Mouse (Mus musculus) kidney, adult 9 months (tissue): ENCODE data around the gene 1700011L22Rik.

Source experiments
- DNase-seq: peaks from one replicate; pipeline ENCODE4 v3.0.0; 2022

Gene 1700011L22Rik

DNA sequence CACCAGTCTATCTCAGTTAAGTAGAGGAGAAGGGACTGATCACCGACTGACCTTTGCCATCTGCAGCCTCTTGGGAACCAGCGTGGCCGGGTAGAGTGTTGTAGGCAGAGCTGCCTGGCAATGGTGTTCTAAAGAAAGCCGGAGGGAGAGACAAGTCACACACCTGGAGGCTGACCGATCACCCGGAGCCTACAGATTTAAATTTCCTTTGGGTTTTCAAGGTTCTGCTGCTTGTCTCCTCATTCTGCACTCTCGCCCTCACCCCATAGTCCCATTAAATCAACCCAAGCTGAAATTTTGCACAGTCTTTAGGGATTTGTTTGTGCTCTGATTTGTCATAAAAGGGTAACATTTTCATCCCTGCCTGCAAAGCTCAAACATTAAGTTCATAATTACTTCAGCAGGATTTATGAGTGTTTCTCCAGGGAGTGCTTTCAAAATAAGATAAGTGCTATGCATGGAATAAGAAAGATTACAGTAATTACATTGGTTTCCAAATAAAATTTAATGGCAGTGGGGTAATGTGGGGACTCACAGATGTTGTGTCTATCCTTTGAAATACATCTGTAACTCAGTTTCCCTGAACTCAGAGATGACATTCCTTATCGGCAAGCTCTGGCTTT, 19.0 kb downstream of the 1700011L22Rik start:
- no peak for DNase-seq

DNA sequence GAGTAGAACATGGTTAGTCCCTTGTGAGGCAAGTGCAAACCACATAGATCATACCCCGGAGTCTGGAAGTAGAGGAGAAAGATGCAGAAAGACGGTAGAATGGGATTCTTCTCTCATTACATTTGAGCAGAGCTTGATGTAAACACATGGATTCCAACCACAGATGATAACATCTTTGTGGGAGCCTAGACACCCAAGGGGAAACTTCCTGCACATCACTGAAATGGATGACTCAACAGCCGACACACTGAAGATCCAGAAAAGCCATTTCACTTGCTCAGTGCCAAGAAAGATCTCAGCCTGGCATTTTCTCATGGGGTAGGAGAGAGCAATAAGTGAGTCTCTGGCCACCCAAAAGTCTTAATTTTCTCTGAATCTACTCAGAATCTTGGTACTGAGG, 20.5 kb downstream of the 1700011L22Rik start:
- no peak for DNase-seq

- no peak for DNase-seq
These were observed 21.2 kb downstream of the 1700011L22Rik start for GRCm38 (mm10) chr8:79227194-79227593.

DNA sequence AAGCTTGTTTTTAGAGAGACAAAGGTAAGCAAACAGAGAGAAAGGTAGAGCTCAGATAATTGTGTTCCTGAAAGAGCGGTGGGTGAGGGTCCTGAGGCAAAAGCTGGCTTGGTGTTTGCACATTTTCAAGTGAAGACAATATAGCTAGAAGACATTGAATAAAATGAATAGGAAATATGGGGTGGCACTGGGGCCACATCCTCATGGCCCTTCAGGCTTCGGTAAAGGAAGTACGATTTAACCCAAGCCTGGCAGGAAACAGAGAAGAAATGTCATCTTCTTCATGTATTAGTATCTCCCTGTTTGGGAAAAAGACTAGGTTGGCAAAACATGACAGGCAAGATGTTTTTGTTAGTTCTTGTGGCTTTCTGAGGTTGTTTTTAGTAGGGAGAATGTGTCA, 22.3 kb downstream of the 1700011L22Rik start:
- no peak for DNase-seq

GRCm38 (mm10) chr8:79225586-79225985, 22.8 kb downstream of the 1700011L22Rik start:
- no peak for DNase-seq

DNA sequence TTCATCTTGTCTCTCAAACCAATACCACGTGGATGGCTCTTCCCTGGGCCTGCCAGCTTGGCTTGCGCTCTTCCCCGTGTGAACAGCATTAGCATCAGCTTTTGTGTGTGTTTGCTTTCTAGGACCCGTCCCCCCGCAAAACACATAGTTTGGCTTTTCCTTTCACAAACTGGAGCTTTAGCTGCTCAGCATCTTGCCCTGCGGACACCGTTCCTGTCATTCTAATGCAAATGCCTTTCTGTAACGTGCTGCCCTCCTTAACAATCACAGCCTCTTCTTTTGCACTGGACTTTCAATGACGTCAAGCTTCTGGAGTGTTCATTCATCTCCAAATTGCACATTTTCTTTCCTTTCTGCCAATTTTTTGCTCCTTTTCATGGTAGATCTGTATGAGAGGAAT, 24.0 kb downstream of the 1700011L22Rik start:
- DNase-seq = no peak

- DNase-seq = no peak
These were observed 25.6 kb downstream of the 1700011L22Rik start for GRCm38 (mm10) chr8:79222752-79223141.

DNA sequence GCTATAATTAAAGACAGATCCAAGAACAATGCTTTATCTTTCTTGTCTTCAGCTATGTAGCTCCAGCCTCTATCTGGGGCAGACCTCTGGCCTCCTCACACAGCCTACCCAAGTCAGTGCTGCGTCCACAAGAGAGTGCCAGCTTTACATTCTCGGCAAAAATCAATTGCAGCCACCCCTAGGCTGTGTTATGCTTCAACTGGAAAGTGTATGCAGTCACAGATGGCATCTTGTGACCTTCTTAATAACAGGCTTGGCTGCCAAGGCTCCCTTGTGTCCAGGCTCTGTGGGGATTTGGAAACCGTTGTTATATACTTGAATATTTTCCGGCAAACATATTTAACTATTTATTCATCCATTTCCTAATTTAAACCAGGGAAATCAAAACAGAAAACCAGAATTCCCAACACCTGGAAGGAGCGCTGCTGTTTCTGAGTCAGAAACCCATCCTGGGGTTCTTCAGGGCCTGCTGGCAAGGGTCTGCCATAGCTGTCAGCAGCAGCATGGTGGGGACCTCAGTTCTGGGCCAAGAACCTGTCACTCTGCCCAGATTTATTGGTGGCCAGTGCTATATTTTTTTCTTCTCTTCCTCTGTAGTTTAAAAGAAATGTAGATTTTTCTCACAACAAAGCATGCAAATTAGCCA, 26.1 kb downstream of the 1700011L22Rik start:
- DNase-seq = no peak

DNA sequence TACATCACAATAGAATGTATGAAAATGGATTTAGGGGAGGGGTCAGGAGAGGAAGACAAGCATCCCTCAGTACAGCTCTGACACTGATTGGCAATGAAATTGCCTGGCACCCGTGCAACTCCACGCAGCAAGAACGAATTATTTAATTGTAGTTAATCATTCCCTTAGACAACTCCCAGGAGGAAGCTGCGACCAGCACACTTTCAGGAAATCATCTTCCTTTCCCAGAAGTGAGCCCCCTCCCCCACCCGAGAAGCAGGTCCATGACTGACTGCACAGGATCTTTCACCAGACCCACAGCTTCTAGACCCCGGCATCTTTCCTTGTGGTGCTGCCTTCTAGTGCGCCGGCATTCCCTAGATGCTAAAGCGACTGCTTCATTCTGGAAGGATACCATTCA, 36.7 kb downstream of the 1700011L22Rik start:
- no peak for DNase-seq

- DNase-seq = no peak
These were observed 38.6 kb downstream of the 1700011L22Rik start for GRCm38 (mm10) chr8:79209641-79210358.

DNA sequence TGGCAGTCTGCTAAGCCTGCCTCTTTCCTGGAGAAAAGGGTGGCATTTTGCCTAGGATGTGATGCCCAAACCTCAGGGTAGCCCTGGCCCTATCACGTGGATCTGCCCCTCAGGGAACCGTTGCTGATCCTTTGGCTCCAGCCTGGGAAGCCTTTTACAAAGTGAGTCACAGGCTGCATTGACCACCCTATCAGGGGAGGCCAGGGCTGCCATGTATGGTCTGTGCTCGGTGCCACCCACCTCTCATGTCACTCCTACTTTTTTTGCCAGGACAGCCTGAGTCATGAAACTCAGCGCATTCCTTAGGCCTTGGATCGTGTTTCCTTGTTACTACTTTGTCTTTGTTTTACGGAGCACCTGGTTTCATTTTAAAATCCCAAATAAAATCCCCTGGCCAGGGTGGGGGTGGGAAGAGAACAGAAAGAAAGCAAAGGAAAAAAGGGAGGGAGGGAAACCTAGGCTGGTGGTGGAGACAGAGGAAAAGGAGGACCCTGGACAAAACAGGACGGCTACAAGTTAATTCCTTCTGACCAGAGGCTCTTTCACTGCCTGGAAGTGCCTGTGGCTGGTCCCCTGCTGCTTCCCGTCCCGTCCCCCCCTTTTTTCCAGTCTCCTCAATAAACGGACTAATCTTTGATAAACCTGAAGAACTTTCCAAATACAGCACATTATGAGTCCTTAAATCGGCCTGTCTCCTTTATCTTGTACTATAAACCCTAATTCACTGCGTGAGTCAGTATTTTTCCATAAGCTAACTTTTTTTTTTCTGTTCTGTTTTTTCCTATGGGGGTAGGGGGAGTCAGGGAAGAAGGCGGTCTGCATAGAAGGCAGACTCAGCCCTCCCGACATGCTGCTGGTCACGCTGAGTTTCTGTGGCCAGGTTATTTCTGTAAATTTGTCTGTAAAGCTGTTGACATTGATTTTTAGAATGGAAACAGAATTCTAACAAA, 39.4 kb downstream of the 1700011L22Rik start:
- DNase-seq = peak; percentile 25

- no peak for DNase-seq
These were observed 40.2 kb downstream of the 1700011L22Rik start for GRCm38 (mm10) chr8:79208181-79208580.

- peak; percentile 22 for DNase-seq
These were observed 41.5 kb downstream of the 1700011L22Rik start for GRCm38 (mm10) chr8:79206895-79207294.

GRCm38 (mm10) chr8:79201446-79202147, 46.8 kb downstream of the 1700011L22Rik start:
- no peak for DNase-seq

GRCm38 (mm10) chr8:79198675-79199074, 49.7 kb downstream of the 1700011L22Rik start:
- no peak for DNase-seq

- DNase-seq = no peak
These were observed 51.9 kb downstream of the 1700011L22Rik start for GRCm38 (mm10) chr8:79196481-79196880.

DNA sequence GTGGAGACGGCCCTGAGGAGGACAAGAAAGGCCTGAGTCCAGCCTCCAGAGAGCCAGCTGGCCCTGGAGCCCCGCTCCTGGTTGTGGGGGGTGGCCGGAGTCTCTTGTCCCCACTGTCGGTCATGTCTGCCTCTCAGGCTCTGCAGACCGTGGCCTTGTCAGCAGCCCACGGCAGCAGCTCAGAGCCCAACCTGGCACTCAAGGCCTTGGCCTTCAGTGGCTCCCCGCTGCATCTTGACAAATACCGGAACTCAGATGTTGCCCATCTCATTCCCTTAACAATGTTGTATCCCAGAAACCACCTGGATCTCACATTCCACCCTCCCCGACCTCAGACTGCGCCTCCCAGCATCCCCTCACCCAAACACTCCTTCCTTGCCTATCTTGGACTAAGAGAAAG, 58.3 kb downstream of the 1700011L22Rik start:
- DNase-seq = no peak

DNA sequence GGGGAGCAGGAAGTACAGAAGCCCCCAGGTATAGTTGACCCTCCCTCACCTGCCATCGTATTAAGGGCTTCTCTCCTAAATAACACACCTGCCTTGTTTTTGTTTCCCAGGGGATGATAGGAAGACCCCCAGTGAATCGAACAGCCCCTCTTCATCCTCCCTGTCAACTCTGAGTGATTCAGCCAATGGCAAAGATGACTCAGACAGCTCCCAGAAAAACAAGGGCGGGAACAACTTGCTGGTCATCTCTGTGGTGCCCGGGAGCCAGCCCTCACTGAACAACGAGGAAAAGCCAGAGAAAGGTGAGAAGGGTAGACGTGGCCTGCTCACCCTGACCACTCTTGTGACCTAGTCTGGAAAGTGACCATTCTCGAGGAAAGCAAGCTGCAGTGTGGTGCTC, 62.9 kb downstream of the 1700011L22Rik start:
- DNase-seq = no peak

DNA sequence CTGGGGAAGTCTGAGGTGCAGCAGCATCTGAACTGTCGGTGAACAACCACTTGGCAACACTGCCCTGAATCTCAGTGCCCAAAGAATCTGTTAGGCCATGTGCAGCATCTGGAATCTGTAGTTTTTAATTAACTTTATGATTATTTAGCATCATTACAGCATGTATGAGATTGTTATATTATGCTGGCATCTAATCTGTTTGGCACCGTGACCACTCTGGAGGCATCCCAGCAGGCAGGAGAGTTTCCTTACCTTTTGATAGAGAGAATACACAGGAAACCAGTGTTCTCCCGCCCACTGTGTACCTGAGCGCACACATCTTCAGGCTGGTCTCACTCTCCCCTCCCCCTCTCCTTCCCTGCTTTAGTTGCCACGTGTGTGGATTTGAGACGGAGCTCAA, 68.7 kb downstream of the 1700011L22Rik start:
- DNase-seq = no peak

- no peak for DNase-seq
These were observed 72.4 kb downstream of the 1700011L22Rik start for GRCm38 (mm10) chr8:79175991-79176390.

DNA sequence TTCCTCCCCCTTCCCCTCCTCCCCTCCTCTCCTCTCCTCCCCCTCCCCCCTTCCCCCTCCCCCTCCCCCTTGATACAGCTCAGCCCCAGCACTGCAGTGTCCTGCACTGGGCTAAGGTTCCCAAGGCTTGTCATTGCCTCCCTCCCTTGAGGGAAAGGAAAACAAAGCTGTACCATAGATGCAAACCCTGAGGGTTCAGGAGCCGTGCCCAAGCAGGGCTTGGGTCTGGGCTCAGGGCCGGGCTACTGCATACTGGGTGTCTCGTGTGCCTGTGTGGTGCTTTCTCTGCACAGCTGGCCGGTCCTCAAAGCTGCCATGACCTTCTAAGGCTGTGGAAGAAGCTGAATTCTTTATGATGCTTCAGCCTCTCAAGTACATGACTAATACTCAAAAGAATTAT, 74.8 kb downstream of the 1700011L22Rik start:
- no peak for DNase-seq

- DNase-seq = no peak
These were observed 83.1 kb downstream of the 1700011L22Rik start for GRCm38 (mm10) chr8:79165276-79165675.
